In genomic region chr6:82774321-82774764, GRCm38 (mm10) we compare ENCODE assay signal across 8 mouse cellular contexts. TPM values are rescaled to one million over a fixed set of nuclear protein-coding genes. Genes with fewer than 3 reads are reported as not detected.
DNase-seq lines count a peak whose midpoint lies in the region; ATAC-seq lines count a peak whose summit lies in the region.

Hk2 (minus strand) TSS chr6:82774454.

- peak within 1 kb of the TSS; percentile 67 for H3K9ac ChIP-seq in intestine, embryonic 16.5 days (ENCODE audit: low read depth, low read length)

- peak; percentile 97 for ATAC-seq in intestine, embryonic 16.5 days

- H3K36me3 ChIP-seq in intestine, embryonic 16.5 days (ENCODE audit: control insufficient read depth, insufficient read depth, low read length) = no peaks in the 10 kb centered on the region

- H3K27me3 ChIP-seq in intestine, embryonic 16.5 days (replicated peaks; ENCODE audit: control insufficient read depth, insufficient read depth, low read length) = no peaks in the 10 kb centered on the region

- no peaks in the 10 kb centered on the region for H3K9me3 ChIP-seq in intestine, embryonic 16.5 days (ENCODE audit: control insufficient read depth, low read length)

- WGBS in intestine, embryonic 16.5 days = under 1% methylated on average over 39 of the region's 39 CpGs

- peak; percentile 87 for DNase-seq in adrenal gland, adult 8-10 months
- DNase-seq in embryo, embryonic 9.5 days (ENCODE audit: extremely low spot score) = peak; percentile 90
- peak; percentile 70 to 85 for DNase-seq in gastrocnemius, postnatal 4 days (ENCODE audit: low spot score in 2 of 2)
- DNase-seq in left cerebral cortex, postnatal 25 days (ENCODE audit: low spot score in 2 of 2) = peak; percentile 87 to 88
- DNase-seq in mesoderm, embryonic 11.5 days (ENCODE audit: low read depth, low spot score) = peak; percentile 95
- peak; percentile 84 for DNase-seq in right cerebral cortex, postnatal 25 days
- peak; percentile 72 to 90 for DNase-seq in urinary bladder, postnatal 36 days (ENCODE audit: low spot score in 2 of 2)

- peak within 1 kb of the TSS; percentile 69 for H3K4me3 ChIP-seq in intestine, embryonic 16.5 days (ENCODE audit: low read length)

- peak within 1 kb of the TSS; percentile 80 for H3K27ac ChIP-seq in intestine, embryonic 16.5 days (ENCODE audit: low read length)

- peaks cover 13% of the 10 kb centered on the region for H3K4me1 ChIP-seq in intestine, embryonic 16.5 days (ENCODE audit: control insufficient read depth, insufficient read depth, low read length)

- H3K4me2 ChIP-seq in intestine, embryonic 16.5 days (ENCODE audit: low read depth, low read length) = peak within 1 kb of the TSS; percentile 93

- intact Hi-C loops in left cerebral cortex, postnatal 25 days (cut with DNase I) = no loop called here

RNA-seq across cellular contexts. Expression of gene Hk2, which starts in this region (rescaled TPM):
- total RNA-seq in adrenal gland, adult 8-10 months (2022) = 10 to 100 TPM; 16.3 to 73.4 (median 57.0) TPM
- 10 to 100 TPM; 65.5 to 75.0 TPM for total RNA-seq in gastrocnemius, postnatal 4 days (2021)
- polyA plus RNA-seq in intestine, embryonic 16.5 days (2015; fragmentation: Nextera tagmentation; extraction: Ambion mirVana) = 14.7 and 18.0 TPM in 2 replicates
- total RNA-seq in left cerebral cortex, postnatal 25 days (2021) = 1 to 10 TPM; 3.2 to 4.1 TPM

Comparison
In these comparisons a context has a peak if more than half of its experiments do, and no peak if none do; other contexts are left out.
1. Peak in every context shown above with its lines: DNase-seq, ATAC-seq, H3K4me3 ChIP-seq and H3K27ac ChIP-seq.